13 mouse cellular contexts compared by ENCODE assay signal in the genomic region with DNA sequence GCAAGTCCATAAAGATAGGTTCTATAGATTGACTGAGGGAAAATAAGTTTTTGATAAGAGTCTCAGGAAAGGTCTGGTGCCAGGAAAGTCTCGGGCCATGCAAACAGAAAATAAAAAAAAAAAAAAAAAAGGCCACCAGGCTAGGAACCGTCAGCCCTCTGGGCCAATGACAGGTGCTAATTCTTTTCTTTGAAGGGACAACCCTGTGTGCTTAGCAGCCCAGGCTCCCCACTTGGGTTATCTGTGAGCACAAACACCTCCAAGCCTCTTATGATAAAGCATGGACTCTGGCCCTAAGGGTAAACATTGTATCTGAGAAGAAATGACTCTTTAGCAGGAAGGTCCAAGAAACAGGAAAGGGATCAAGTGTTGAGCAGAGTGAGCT. TPM values are rescaled to one million over a fixed set of nuclear protein-coding genes. Genes with fewer than 3 reads are reported as not detected.
DNase-seq lines count a peak whose midpoint lies in the region; ATAC-seq and TF ChIP-seq lines count a peak whose summit lies in the region.
"Had no signal": no experiment of that assay in that cellular context is flagged by ENCODE, and none has a peak within 500 bp of the region (broad histone marks: within the 10 kb centered on the region; RNA-seq: fewer than 3 reads in every experiment).

No protein-coding gene starts in this region.

- DNase-seq in heart, adult 11 months: peak; percentile 33
- DNase-seq in heart, adult 9 months (ENCODE audit: low spot score in 2 of 2): no peak
- DNase-seq in lung, adult 2 months: no peak
- DNase-seq in frontal cortex, adult 2 months (ENCODE audit: extremely low spot score in 1 of 2, low spot score in 1 of 2): no peak
- DNase-seq in layer of hippocampus, adult 8-10 months (ENCODE audit: low spot score in 2 of 2): no peak
- DNase-seq: adrenal gland, adult 8-10 months; gastrocnemius, adult 2 months; kidney, postnatal 10 days; retina, postnatal 1 day had no signal

- H3K4me3 ChIP-seq in lung, embryonic 15.5 days: peak overlapping the region; percentile 63; the same call in 1 of the 2 replicates
- H3K4me3 ChIP-seq in lung, adult 2 months (replicated peaks; ENCODE audit: extremely low read depth, low read depth, low read length): no peak overlapping the region
- peak overlapping the region; percentile 64; the same call in 1 of the 2 replicates for H3K4me3 ChIP-seq in liver, embryonic 12.5 days
- peak overlapping the region; percentile 64 for H3K4me3 ChIP-seq in stomach, embryonic 15.5 days (replicated peaks)

- H3K27ac ChIP-seq in lung, embryonic 15.5 days: no peak overlapping the region
- H3K27ac ChIP-seq in liver, embryonic 12.5 days: no peak overlapping the region
- H3K27ac ChIP-seq in stomach, embryonic 15.5 days: peak overlapping the region; percentile 76
- H3K27ac ChIP-seq: embryonic facial prominence, embryonic 13.5 days; gastrocnemius, adult 2 months had no signal

- 13% methylated on average over 2 of the region's 2 CpGs for WGBS in lung, embryonic 15.5 days
- WGBS in lung, adult 2 months: 25% methylated on average over 2 of the region's 2 CpGs
- WGBS in liver, embryonic 12.5 days (ENCODE audit: insufficient replicate concordance): 3% methylated on average over 2 of the region's 2 CpGs
- 45% methylated on average over 2 of the region's 2 CpGs for whole genome bisulfite sequencing in stomach, embryonic 15.5 days

- TF ChIP-seq POLR2A in lung, adult 2 months (IDR thresholded peaks at IDR 0.05; ENCODE audit: borderline replicate concordance, extremely low read depth, low read depth, low read length): no peak

- no peaks in the 10 kb centered on the region for H3K36me3 ChIP-seq in lung, embryonic 15.5 days
- 0 out of 2 replicates have a peak, but pooled peaks cover 4% of the 10 kb centered on the region for H3K36me3 ChIP-seq in liver, embryonic 12.5 days
- H3K36me3 ChIP-seq in stomach, embryonic 15.5 days: no peaks in the 10 kb centered on the region
- H3K36me3 ChIP-seq: embryonic facial prominence, embryonic 13.5 days had no signal

- ATAC-seq in lung, embryonic 15.5 days (ENCODE audit: borderline replicate concordance, extremely low read depth, low FRiP score, low TSS enrichment): no peak
- no peak for ATAC-seq in liver, embryonic 12.5 days
- peak; percentile 90 for ATAC-seq in stomach, embryonic 15.5 days (ENCODE audit: insufficient read depth, low FRiP score, low read depth)

- TF ChIP-seq CTCF in lung, adult 2 months (IDR thresholded peaks at IDR 0.05; ENCODE audit: insufficient read depth, low read length): no peak

- peaks cover 40% of the 10 kb centered on the region for H3K27me3 ChIP-seq in lung, embryonic 15.5 days
- H3K27me3 ChIP-seq in liver, embryonic 12.5 days (replicated peaks): peaks cover 42% of the 10 kb centered on the region
- peaks cover 10% of the 10 kb centered on the region; the same call in 1 of the 2 replicates for H3K27me3 ChIP-seq in stomach, embryonic 15.5 days (replicated peaks)

- H3K4me1 ChIP-seq in lung, embryonic 15.5 days: peaks cover 10% of the 10 kb centered on the region
- H3K4me1 ChIP-seq in lung, adult 2 months (ENCODE audit: control insufficient read depth, insufficient read depth, low read length): peaks cover 3% of the 10 kb centered on the region
- H3K4me1 ChIP-seq in liver, embryonic 12.5 days: peaks cover 29% of the 10 kb centered on the region
- no peaks in the 10 kb centered on the region for H3K4me1 ChIP-seq in stomach, embryonic 15.5 days

- H3K4me2 ChIP-seq in lung, embryonic 15.5 days: peak overlapping the region; percentile 8; the same call in 1 of the 2 replicates
- H3K4me2 ChIP-seq in liver, embryonic 12.5 days: peak overlapping the region; percentile 90
- no peak overlapping the region for H3K4me2 ChIP-seq in stomach, embryonic 15.5 days

- H3K9ac ChIP-seq in lung, embryonic 15.5 days: no peak overlapping the region
- no peak overlapping the region for H3K9ac ChIP-seq in liver, embryonic 12.5 days
- no peak overlapping the region for H3K9ac ChIP-seq in stomach, embryonic 15.5 days
- H3K9ac ChIP-seq: embryonic facial prominence, embryonic 13.5 days had no signal

- H3K9me3 ChIP-seq in lung, embryonic 15.5 days: no peaks in the 10 kb centered on the region
- H3K9me3 ChIP-seq in liver, embryonic 12.5 days (replicated peaks): no peaks in the 10 kb centered on the region
- H3K9me3 ChIP-seq in stomach, embryonic 15.5 days: no peaks in the 10 kb centered on the region
- H3K9me3 ChIP-seq: embryonic facial prominence, embryonic 13.5 days had no signal

RNA-seq across cellular contexts. Expression of a gene that starts 18.4 kb away (rescaled TPM):
- polyA plus RNA-seq in lung, embryonic 15.5 days (2015; fragmentation: Nextera tagmentation; extraction: Ambion mirVana): 1.5 and 1.8 TPM in 2 replicates
- 0.31 and 0.98 TPM in 2 replicates for polyA plus RNA-seq in lung, adult 2 months (2012; rRNA removed)
- polyA plus RNA-seq in liver, embryonic 12.5 days (2016; fragmentation: Nextera tagmentation; extraction: Ambion mirVana): 2.0 and 3.3 TPM in 2 replicates
- 5.4 and 6.0 TPM in 2 replicates for polyA plus RNA-seq in stomach, embryonic 15.5 days (2015; fragmentation: Nextera tagmentation; extraction: Ambion mirVana)
- polyA plus RNA-seq in frontal cortex, adult 2 months (2012; rRNA removed): 14.6 and 16.1 TPM in 2 replicates
- total RNA-seq in layer of hippocampus, adult 8-10 months (2022): 10 to 100 TPM; 42.6 to 51.0 (median 49.1) TPM
